Comparison of ENCODE assay signal across 8 mouse cellular contexts in genomic region chr11:69098039-69098761, GRCm38 (mm10). TPM values are rescaled to one million over a fixed set of nuclear protein-coding genes. Genes with fewer than 3 reads are reported as not detected.
DNase-seq lines count a peak whose midpoint lies in the region; ATAC-seq and TF ChIP-seq lines count a peak whose summit lies in the region.

No protein-coding gene starts in this region.

- 14% methylated on average over 8 of the region's 8 CpGs for WGBS in spleen, adult 2 months
- WGBS in hindbrain, postnatal 0 days, result 18% methylated on average over 8 of the region's 8 CpGs

- no peak overlapping the region for H3ac ChIP-seq in myocyte (ENCODE audit: control insufficient read depth, insufficient read length)

- intact Hi-C loops in gastrocnemius, postnatal 36 days (cut with DNase I), result loop anchor here (10.0 kb wide), 2 partner anchors 317 to 887 kb away; partner anchors contain the start of genes Ctdnep1, Elp5 and Kdm6b

- TF ChIP-seq POLR2A in spleen, adult 2 months (IDR thresholded peaks at IDR 0.05; ENCODE audit: low read depth, low read length), result no peak
- TF ChIP-seq POLR2A in myocyte (IDR thresholded peaks at IDR 0.05; ENCODE audit: insufficient read length, low read depth), result no peak

- peaks cover 73% of the 10 kb centered on the region for H3K4me1 ChIP-seq in erythroblast, embryonic 14.5 days (ENCODE audit: control insufficient read depth)
- peaks cover 25% of the 10 kb centered on the region for H3K4me1 ChIP-seq in spleen, adult 2 months (ENCODE audit: control insufficient read depth, insufficient read depth, insufficient read length)
- H3K4me1 ChIP-seq in hindbrain, postnatal 0 days (ENCODE audit: insufficient read depth, low read length), result peaks cover 32% of the 10 kb centered on the region

- H3K27ac ChIP-seq in spleen, adult 2 months (ENCODE audit: insufficient read depth, low read length), result peak overlapping the region; percentile 90
- peak overlapping the region; percentile 96 for H3K27ac ChIP-seq in hindbrain, postnatal 0 days

- H3K79me2 ChIP-seq in myocyte (ENCODE audit: control insufficient read depth, insufficient read depth), result peaks cover 10% of the 10 kb centered on the region

- H3K27me3 ChIP-seq in erythroblast, embryonic 14.5 days (ENCODE audit: control insufficient read depth), result no peaks in the 10 kb centered on the region
- no peaks in the 10 kb centered on the region for H3K27me3 ChIP-seq in spleen, adult 2 months (ENCODE audit: control insufficient read depth, insufficient read depth, low read length)
- H3K27me3 ChIP-seq in hindbrain, postnatal 0 days (ENCODE audit: insufficient read depth, low read length), result no peaks in the 10 kb centered on the region
- H3K27me3 ChIP-seq in myocyte (ENCODE audit: control insufficient read depth, insufficient read depth, insufficient read length), result no peaks in the 10 kb centered on the region

- no peak for DNase-seq in spleen, adult 2 months (ENCODE audit: low read depth in 1 of 2, low spot score in 2 of 2)
- no peak for DNase-seq in spleen, adult 18-20 months
- DNase-seq in hindbrain, postnatal 0 days (ENCODE audit: low spot score), result no peak
- DNase-seq in gastrocnemius, postnatal 36 days, result no peak
- DNase-seq in adipocyte (ENCODE audit: low spot score), result no peak

- no peaks in the 10 kb centered on the region for H3K9me3 ChIP-seq in erythroblast, embryonic 14.5 days (ENCODE audit: control insufficient read depth, low read length)
- no peaks in the 10 kb centered on the region for H3K9me3 ChIP-seq in hindbrain, postnatal 0 days (ENCODE audit: low read length)

- no peak for TF ChIP-seq CTCF in spleen, adult 2 months (IDR thresholded peaks at IDR 0.05; ENCODE audit: extremely low read depth, insufficient read depth, insufficient read length, insufficient replicate concordance)
- TF ChIP-seq CTCF in hindbrain, postnatal 0 days (IDR thresholded peaks at IDR 0.05; ENCODE audit: low read depth), result no peak

- no peak for ATAC-seq in erythroblast, adult 5-6 weeks (replicated peaks; ENCODE audit: low FRiP score, poor library complexity, severe bottlenecking)
- ATAC-seq in hindbrain, postnatal 0 days, result no peak

- H3K4me3 ChIP-seq in erythroblast, embryonic 14.5 days (replicated peaks), result peak overlapping the region; percentile 65
- H3K4me3 ChIP-seq in spleen, adult 2 months (ENCODE audit: extremely low read depth, insufficient read depth, insufficient read length), result peak overlapping the region; percentile 62; the same call in 1 of the 2 replicates
- peak overlapping the region; percentile 61 for H3K4me3 ChIP-seq in hindbrain, postnatal 0 days (ENCODE audit: low read length)
- H3K4me3 ChIP-seq in myocyte, result peak overlapping the region; percentile 40

- H3K4me2 ChIP-seq in hindbrain, postnatal 0 days (ENCODE audit: low read depth, low read length), result peak overlapping the region; percentile 98
- H3K4me2 ChIP-seq in myocyte (ENCODE audit: low read depth), result peak overlapping the region; percentile 99

- peaks cover 28% of the 10 kb centered on the region for H3K36me3 ChIP-seq in erythroblast, embryonic 14.5 days (ENCODE audit: control insufficient read depth)
- peaks cover 23% of the 10 kb centered on the region for H3K36me3 ChIP-seq in spleen, adult 2 months (ENCODE audit: control insufficient read depth, insufficient read depth, low read length)
- H3K36me3 ChIP-seq in hindbrain, postnatal 0 days (ENCODE audit: insufficient read depth, low read length), result peaks cover 26% of the 10 kb centered on the region
- peaks cover 14% of the 10 kb centered on the region for H3K36me3 ChIP-seq in myocyte (ENCODE audit: control insufficient read depth, insufficient read depth)

- peak overlapping the region; percentile 77 for H3K9ac ChIP-seq in hindbrain, postnatal 0 days (replicated peaks; ENCODE audit: low read length)

TF ChIP-seq in myocyte, 11 proteins besides CTCF, POLR2A, EP300 and RAD21:
- TF ChIP-seq E2F4 (IDR thresholded peaks at IDR 0.05; ENCODE audit: insufficient read depth) (no peak), POLR2AphosphoS2 (IDR thresholded peaks at IDR 0.05; ENCODE audit: insufficient read length, low read depth) (no peak), CEBPB (IDR thresholded peaks at IDR 0.05; ENCODE audit: insufficient read depth, poor library complexity, severe bottlenecking) (no peak), MAX (IDR thresholded peaks at IDR 0.05; ENCODE audit: low read depth) (no peak), MYOG (IDR thresholded peaks at IDR 0.05; ENCODE audit: control insufficient read depth in 1 of 3, insufficient read depth in 1 of 3, insufficient read length in 2 of 3, low read depth in 2 of 3) (no peak)

RNA-seq across cellular contexts. Expression of gene Per1, which starts 3.2 kb away (rescaled TPM):
- polyA plus RNA-seq in erythroblast, embryonic 14.5 days (2012), result 1.4 and 1.5 TPM in 2 replicates
- total RNA-seq in erythroblast, adult 5-6 weeks (2015; ENCODE audit: low replicate concordance), result 2.3 and 3.1 TPM in 2 replicates
- total RNA-seq in erythroblast, adult 5-6 weeks (2017; ENCODE audit: low replicate concordance), result 1.7 and 1.9 TPM in 2 replicates
- polyA plus RNA-seq in spleen, adult 2 months (2012; rRNA removed), result 23.3 and 25.7 TPM in 2 replicates
- total RNA-seq in hindbrain, postnatal 0 days (2014; rRNA removed), result 24.4 and 27.1 TPM in 2 replicates
- 11.9 and 15.9 TPM in 2 replicates for polyA plus RNA-seq in hindbrain, postnatal 0 days (2015; fragmentation: Nextera tagmentation; extraction: Ambion mirVana)
- polyA plus RNA-seq in myocyte (2012; fragmentation: generic; extraction: Trizol), result 8.9 TPM
- 10 to 100 TPM; 60.9 to 89.0 TPM for total RNA-seq in gastrocnemius, postnatal 36 days (2021)

RNA-seq across cellular contexts. Expression of gene Vamp2, which starts 9.9 kb away (rescaled TPM):
- polyA plus RNA-seq in erythroblast, embryonic 14.5 days (2012), result 7.9 and 9.1 TPM in 2 replicates
- total RNA-seq in erythroblast, adult 5-6 weeks (2015; ENCODE audit: low replicate concordance), result 50.3 and 58.7 TPM in 2 replicates
- 12.4 and 17.8 TPM in 2 replicates for total RNA-seq in erythroblast, adult 5-6 weeks (2017; ENCODE audit: low replicate concordance)
- polyA plus RNA-seq in spleen, adult 2 months (2012; rRNA removed), result 94.2 and 95.7 TPM in 2 replicates
- 146 and 148 TPM in 2 replicates for total RNA-seq in hindbrain, postnatal 0 days (2014; rRNA removed)
- polyA plus RNA-seq in hindbrain, postnatal 0 days (2015; fragmentation: Nextera tagmentation; extraction: Ambion mirVana), result 417 and 489 TPM in 2 replicates
- polyA plus RNA-seq in myocyte (2012; fragmentation: generic; extraction: Trizol), result 51.8 TPM
- total RNA-seq in gastrocnemius, postnatal 36 days (2021), result 10 to 100 TPM; 26.7 to 38.1 TPM

RNA-seq across cellular contexts. Expression of gene Hes7, which starts 22.0 kb away (rescaled TPM):
- 0.05 TPM in 1 of 2 replicates, not detected in the other for polyA plus RNA-seq in erythroblast, embryonic 14.5 days (2012)
- not detected in 2 replicates for total RNA-seq in erythroblast, adult 5-6 weeks (2015; ENCODE audit: low replicate concordance)
- total RNA-seq in erythroblast, adult 5-6 weeks (2017; ENCODE audit: low replicate concordance), result not detected in 2 replicates
- 0.44 and 0.55 TPM in 2 replicates for polyA plus RNA-seq in spleen, adult 2 months (2012; rRNA removed)
- 1.4 and 2.5 TPM in 2 replicates for total RNA-seq in hindbrain, postnatal 0 days (2014; rRNA removed)
- polyA plus RNA-seq in hindbrain, postnatal 0 days (2015; fragmentation: Nextera tagmentation; extraction: Ambion mirVana), result 1.3 and 1.9 TPM in 2 replicates
- 0.28 TPM for polyA plus RNA-seq in myocyte (2012; fragmentation: generic; extraction: Trizol)
- not detected for total RNA-seq in gastrocnemius, postnatal 36 days (2021)

RNA-seq across cellular contexts. Expression of gene 9130213A22Rik, which starts 24.2 kb away (rescaled TPM):
- polyA plus RNA-seq in erythroblast, embryonic 14.5 days (2012), result not detected in 2 replicates
- total RNA-seq in erythroblast, adult 5-6 weeks (2015; ENCODE audit: low replicate concordance), result not detected in 2 replicates
- not detected in 2 replicates for total RNA-seq in erythroblast, adult 5-6 weeks (2017; ENCODE audit: low replicate concordance)
- 0.40 and 0.69 TPM in 2 replicates for polyA plus RNA-seq in spleen, adult 2 months (2012; rRNA removed)
- 1.2 and 1.4 TPM in 2 replicates for total RNA-seq in hindbrain, postnatal 0 days (2014; rRNA removed)
- polyA plus RNA-seq in hindbrain, postnatal 0 days (2015; fragmentation: Nextera tagmentation; extraction: Ambion mirVana), result 1.0 and 1.2 TPM in 2 replicates
- polyA plus RNA-seq in myocyte (2012; fragmentation: generic; extraction: Trizol), result 0.78 TPM
- not detected for total RNA-seq in gastrocnemius, postnatal 36 days (2021)

RNA-seq across cellular contexts. Expression of gene Aloxe3, which starts 27.5 kb away (rescaled TPM):
- 0.01 TPM in 1 of 2 replicates, not detected in the other for polyA plus RNA-seq in erythroblast, embryonic 14.5 days (2012)
- not detected in 2 replicates for total RNA-seq in erythroblast, adult 5-6 weeks (2015; ENCODE audit: low replicate concordance)
- total RNA-seq in erythroblast, adult 5-6 weeks (2017; ENCODE audit: low replicate concordance), result 0.51 TPM in 1 of 2 replicates, not detected in the other
- polyA plus RNA-seq in spleen, adult 2 months (2012; rRNA removed), result 0.20 and 2.8 TPM in 2 replicates
- 12.5 and 14.2 TPM in 2 replicates for total RNA-seq in hindbrain, postnatal 0 days (2014; rRNA removed)
- 13.0 and 13.5 TPM in 2 replicates for polyA plus RNA-seq in hindbrain, postnatal 0 days (2015; fragmentation: Nextera tagmentation; extraction: Ambion mirVana)
- polyA plus RNA-seq in myocyte (2012; fragmentation: generic; extraction: Trizol), result 0.01 TPM
- total RNA-seq in gastrocnemius, postnatal 36 days (2021), result not detected
